Mouse (Mus musculus) gastrocnemius, adult 18-20 months (tissue): ENCODE results near the gene Fgfr2. TPM values are rescaled to one million over a fixed set of nuclear protein-coding genes. Genes with fewer than 3 reads are reported as not detected.

ENCODE experiments used
- DNase-seq: peaks from one replicate; pipeline ENCODE4 v3.0.0; 2021; ENCODE audit warnings: low spot score
- total RNA-seq, 2 experiments: library from RNA; stranded (reverse); gene quantifications; 2 replicates each; pipeline ENCODE4 v1.2.3; 2021

The Fgfr2 gene
- total RNA-seq, 2 experiments from 2014 or later = 0.43 to 0.88 TPM

DNA sequence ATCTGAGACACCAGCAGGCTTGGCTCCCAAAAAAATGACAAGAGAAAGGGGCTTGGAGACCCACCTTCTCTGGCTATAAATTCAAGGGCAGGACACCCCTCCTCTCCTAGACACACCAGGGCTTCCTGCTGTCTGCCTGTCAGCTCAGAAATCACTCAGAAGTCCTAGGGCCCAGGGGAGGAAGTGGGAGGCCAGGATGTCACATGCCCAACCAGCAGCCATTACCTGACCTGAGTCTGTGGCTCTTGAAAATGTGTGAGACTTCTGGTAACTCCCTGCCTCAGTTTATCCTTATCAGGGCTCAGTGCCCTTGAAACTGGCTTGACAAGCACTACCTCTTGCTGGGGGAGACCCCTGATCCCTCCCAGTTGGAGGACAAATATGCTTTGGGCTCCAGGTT lies 423.5 kb downstream of the Fgfr2 start:
- DNase-seq = no peak

- no peak for DNase-seq
These were observed 424.0 kb downstream of the Fgfr2 start for GRCm38 (mm10) chr7:132699165-132699564.

- no peak for DNase-seq
These were observed 424.4 kb downstream of the Fgfr2 start for GRCm38 (mm10) chr7:132698737-132699136.

- no peak for DNase-seq
These were observed 425.8 kb downstream of the Fgfr2 start for GRCm38 (mm10) chr7:132697258-132697796.

DNA sequence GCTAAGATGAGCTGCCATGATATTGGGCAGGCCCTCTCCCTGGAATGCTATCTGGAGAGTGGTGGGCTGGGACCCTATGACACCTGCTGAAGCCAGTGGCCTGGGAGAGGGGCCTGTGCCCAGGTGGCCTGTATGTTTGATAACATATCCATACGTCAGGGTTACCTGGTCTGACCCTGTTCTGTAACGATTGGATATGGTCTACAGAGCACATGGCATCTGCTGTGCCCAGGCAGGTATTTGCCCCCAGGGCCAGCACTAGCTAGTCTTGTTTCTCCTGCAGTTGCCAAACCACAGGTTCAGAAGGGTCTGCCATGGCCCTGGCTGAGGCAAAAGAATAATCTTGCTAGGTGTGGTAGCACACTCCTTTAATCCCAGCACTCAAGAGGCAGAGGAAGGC lies 429.6 kb downstream of the Fgfr2 start:
- DNase-seq = no peak

GRCm38 (mm10) chr7:132692719-132693118 lies 430.4 kb downstream of the Fgfr2 start:
- DNase-seq = no peak

DNA sequence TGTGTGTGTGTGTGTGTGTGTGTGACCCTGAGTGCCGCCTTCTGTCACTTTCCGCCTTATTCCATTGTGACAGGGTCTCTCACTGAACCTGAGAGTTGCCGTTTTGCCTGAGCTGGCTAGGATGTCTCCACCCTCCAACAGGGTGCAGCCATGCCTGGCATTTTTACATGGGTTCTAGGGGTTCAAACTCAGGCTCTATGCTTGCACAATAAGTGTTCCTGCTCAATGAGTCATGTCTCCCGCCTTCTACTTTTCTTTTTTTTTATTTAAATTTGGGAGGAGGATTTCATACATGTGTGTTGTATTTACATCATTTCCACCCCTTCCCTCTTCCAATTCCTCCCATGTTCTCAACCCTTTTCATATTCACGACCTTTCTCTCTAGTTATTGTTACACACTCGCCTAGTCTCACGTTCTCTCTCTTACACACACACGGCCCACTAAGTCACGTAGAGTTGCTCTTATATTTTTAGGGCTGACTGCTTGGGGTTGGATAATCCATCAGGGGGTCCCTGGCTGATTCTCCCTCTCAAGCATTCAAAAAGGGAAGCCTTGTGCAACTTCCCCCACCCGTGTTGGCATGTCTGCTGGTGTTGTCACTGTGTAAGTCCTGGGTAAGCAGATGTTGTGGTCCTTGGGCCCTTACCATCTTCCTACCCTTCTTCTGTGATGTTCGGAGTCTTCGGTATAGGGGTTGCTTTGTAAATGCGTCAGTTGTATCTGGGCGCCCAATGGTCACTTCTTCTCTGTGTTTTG lies 432.3 kb downstream of the Fgfr2 start:
- DNase-seq = no peak

DNA sequence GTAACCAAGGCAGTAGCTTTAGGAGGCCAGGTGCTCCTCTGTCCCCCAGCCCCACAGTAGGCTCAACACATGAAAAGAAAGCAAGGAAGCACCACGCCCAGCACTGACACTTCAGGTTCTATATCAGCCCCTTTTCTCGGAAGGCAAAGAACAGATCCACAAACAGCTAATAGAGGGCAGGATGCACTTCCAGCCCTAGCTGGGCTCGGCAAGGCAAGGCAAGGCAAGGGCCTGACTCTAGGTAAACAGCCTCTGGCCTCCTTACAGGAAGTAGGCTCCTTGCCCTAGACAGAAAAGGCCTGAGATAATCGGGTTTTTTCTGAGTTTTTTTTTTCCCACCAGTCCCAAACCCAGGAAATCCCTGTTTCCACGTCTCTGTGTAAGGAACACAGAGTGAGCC lies 433.4 kb downstream of the Fgfr2 start:
- DNase-seq = no peak

DNA sequence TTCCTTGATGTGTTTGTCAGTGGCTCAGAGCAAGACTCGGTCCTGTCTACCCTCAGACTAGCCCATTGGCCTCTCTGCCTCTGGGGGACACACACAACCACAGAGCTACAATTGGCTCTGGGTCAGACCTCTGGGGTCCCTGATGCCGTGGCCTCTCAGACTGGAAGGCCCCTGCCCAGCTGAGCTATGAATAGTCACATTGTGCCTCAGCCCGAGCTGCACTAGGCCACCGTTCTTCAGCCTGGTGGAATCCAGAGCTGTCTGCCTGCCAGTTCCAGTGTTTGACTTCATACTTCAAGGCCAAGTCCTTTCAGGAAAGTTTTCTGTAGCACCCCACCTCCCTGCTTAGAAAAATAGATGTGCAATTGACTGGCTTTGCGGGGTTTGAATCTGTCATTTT lies 434.4 kb downstream of the Fgfr2 start:
- no peak for DNase-seq

GRCm38 (mm10) chr7:132687897-132688296 lies 435.3 kb downstream of the Fgfr2 start:
- DNase-seq = no peak

- DNase-seq = no peak
These were observed 436.6 kb downstream of the Fgfr2 start for GRCm38 (mm10) chr7:132686515-132686914.

GRCm38 (mm10) chr7:132683923-132684322 lies 439.2 kb downstream of the Fgfr2 start:
- no peak for DNase-seq

DNA sequence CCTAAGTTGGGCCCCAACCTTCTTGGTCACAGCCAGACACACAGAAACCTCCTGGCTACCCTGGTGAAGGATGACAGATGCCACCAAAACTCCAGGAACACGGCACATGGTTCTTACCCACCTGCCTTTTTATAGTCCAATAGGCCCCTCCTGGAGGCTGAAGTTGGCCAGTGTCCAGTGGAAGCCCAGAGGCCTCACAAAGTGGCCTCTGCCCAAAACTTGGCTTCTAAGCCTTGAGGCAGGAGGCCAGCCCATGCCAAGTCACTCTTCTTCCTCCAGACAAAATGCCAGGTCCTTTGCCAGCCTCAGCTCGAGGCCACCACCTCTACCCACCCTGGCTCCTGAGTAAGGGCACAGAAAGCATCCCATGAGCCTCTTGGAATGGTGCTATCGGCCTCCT lies 440.2 kb downstream of the Fgfr2 start:
- no peak for DNase-seq

DNA sequence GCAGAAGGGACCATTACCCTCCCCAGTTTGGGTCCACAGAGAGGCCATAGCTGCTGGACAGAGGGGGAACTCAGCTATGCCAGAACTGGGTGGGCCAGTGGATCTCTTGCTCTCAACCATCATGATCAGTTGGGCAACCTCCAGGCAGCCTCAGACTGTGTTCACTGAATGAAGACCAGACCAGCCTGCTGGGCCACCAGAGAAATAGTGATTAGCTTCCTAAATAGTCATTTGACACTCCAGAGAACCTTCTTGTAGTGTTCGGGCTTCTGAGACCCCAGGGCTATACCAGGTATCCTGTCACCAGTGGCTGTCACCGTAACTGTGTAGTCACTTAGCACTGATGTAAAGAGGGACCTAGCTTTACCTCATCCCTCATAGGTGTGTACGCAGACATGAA lies 440.8 kb downstream of the Fgfr2 start:
- no peak for DNase-seq

- no peak for DNase-seq
These were observed 441.3 kb downstream of the Fgfr2 start for GRCm38 (mm10) chr7:132681831-132682230.

DNA sequence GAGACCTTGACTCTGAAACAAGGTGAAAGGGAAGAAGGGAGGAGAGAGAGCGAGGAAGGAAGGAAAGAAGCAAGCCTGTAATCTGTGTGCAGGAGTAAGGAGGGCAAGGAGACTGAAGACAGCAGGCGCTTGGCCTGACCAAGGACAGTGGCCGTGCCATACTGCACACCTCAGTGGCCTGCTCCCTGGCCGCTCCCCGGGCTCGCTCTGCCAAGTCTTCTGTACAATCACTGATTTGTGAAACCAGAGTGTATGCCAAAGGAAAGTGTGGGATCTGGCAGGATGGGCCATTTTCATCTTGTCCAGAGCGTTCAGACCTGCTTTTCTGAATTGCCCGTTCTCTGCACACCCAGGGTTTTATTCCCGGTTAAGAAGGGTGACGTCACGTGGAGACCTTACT lies 441.9 kb downstream of the Fgfr2 start:
- no peak for DNase-seq

- no peak for DNase-seq
These were observed 443.6 kb downstream of the Fgfr2 start for GRCm38 (mm10) chr7:132679549-132679948.

- no peak for DNase-seq
These were observed 444.0 kb downstream of the Fgfr2 start for GRCm38 (mm10) chr7:132679117-132679516.

- no peak for DNase-seq
These were observed 447.2 kb downstream of the Fgfr2 start for GRCm38 (mm10) chr7:132675922-132676321.

- DNase-seq = peak; percentile 93
These were observed 449.0 kb downstream of the Fgfr2 start for GRCm38 (mm10) chr7:132673931-132674755.

DNA sequence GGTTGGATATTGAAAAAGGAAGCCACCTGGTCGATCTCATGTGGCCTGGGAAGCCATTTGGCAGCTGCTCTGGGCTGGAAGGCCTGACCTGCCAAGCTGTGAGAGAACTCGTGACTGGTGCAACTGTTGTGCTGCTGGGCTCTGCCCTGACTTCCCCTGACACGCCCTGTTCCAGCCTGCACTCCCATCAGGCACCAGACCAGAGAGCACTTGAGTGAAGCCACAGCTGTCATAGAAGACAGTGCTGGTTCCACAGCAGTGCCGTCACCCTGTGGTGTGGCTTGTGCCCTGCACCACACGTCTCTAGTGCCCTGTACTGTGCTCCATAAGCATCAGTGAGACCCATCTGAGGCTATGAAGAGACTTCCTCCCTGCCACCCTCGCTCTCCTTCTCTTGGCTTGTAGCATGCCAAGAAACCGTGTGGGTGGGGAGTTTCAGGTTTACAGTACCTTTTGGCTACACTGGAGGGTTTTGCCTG lies 450.6 kb downstream of the Fgfr2 start:
- DNase-seq = peak; percentile 83

- DNase-seq = peak; percentile 86
These were observed 452.3 kb downstream of the Fgfr2 start for GRCm38 (mm10) chr7:132670863-132671165.
